Mouse (Mus musculus): ENCODE data around the gene Vmn2r41. TPM values are rescaled to one million over a fixed set of nuclear protein-coding genes. Genes with fewer than 3 reads are reported as not detected.
"Not testable (repeated sequence)": the region's sequence is repeated elsewhere in the genome, so short reads cannot be mapped to it uniquely, and the experiment has no call there.

The Vmn2r41 gene
- polyA plus RNA-seq (2015; fragmentation: Nextera tagmentation; extraction: Ambion mirVana): not detected in 2 replicates

GRCm38 (mm10) chr7:8161554-8161953, at the start of gene Vmn2r41:
TSS of gene Vmn2r41 (minus strand) at chr7:8161654.
- not testable (repeated sequence) for H3K27me3 ChIP-seq; H3K9me3 ChIP-seq; H3K4me1 ChIP-seq (replicated peaks); H3K9ac ChIP-seq; H3K36me3 ChIP-seq; ATAC-seq (ENCODE audit: low read depth); H3K4me3 ChIP-seq; H3K4me2 ChIP-seq; H3K27ac ChIP-seq (replicated peaks)
- no CpG with 5 or more reads among the region's 1 CpGs for WGBS

GRCm38 (mm10) chr7:8200220-8200619, 38.8 kb upstream of the Vmn2r41 start, which contains the start of gene Vmn2r42:
TSS of gene Vmn2r42 (minus strand) at chr7:8200320.
- not testable (repeated sequence) for H3K4me1 ChIP-seq (replicated peaks); ATAC-seq (ENCODE audit: low read depth); H3K27me3 ChIP-seq; H3K4me3 ChIP-seq; H3K4me2 ChIP-seq; H3K9me3 ChIP-seq; H3K36me3 ChIP-seq; H3K27ac ChIP-seq (replicated peaks); H3K9ac ChIP-seq
- WGBS: no CpG with 5 or more reads among the region's 2 CpGs

- not testable (repeated sequence) for H3K9me3 ChIP-seq; H3K4me3 ChIP-seq; H3K4me2 ChIP-seq; H3K27ac ChIP-seq (replicated peaks); H3K4me1 ChIP-seq (replicated peaks); H3K9ac ChIP-seq; H3K36me3 ChIP-seq; ATAC-seq (ENCODE audit: low read depth); H3K27me3 ChIP-seq
- 41% methylated on average over 11 of the region's 15 CpGs for WGBS
Observed at GRCm38 (mm10) chr7:8092871-8093270, 68.6 kb downstream of the Vmn2r41 start.

Other genes starting within 250 kb of the Vmn2r41 start
- not detected in 2 replicates for gene Vmn2r42, start 38.7 kb upstream of the Vmn2r41 start, polyA plus RNA-seq (2015; fragmentation: Nextera tagmentation; extraction: Ambion mirVana)
- not detected in 2 replicates for gene Vmn2r43, start 98.9 kb upstream of the Vmn2r41 start, polyA plus RNA-seq (2015; fragmentation: Nextera tagmentation; extraction: Ambion mirVana)
- gene Vmn2r44, start 221.7 kb upstream of the Vmn2r41 start, polyA plus RNA-seq (2015; fragmentation: Nextera tagmentation; extraction: Ambion mirVana): not detected in 2 replicates